ENCODE assay signal across 9 mouse cellular contexts in genomic region chr17:44256583-44256982, GRCm38 (mm10).
DNase-seq lines count a peak whose midpoint lies in the region; ATAC-seq and TF ChIP-seq lines count a peak whose summit lies in the region.
"Had no signal": no experiment of that assay in that cellular context is flagged by ENCODE, and none has a peak within 500 bp of the region (broad histone marks: within the 10 kb centered on the region; RNA-seq: fewer than 3 reads in every experiment).

No protein-coding gene starts in this region.

- no peak overlapping the region for H3K27ac ChIP-seq in embryonic facial prominence, embryonic 10.5 days (replicated peaks)
- no peak overlapping the region for H3K27ac ChIP-seq in kidney, embryonic 15.5 days
- no peak overlapping the region for H3K27ac ChIP-seq in liver, adult 2 months (replicated peaks; ENCODE audit: insufficient read depth, low read depth, low read length)

- WGBS in embryonic facial prominence, embryonic 10.5 days: 6% methylated on average over 6 of the region's 6 CpGs
- 5% methylated on average over 6 of the region's 6 CpGs for WGBS in kidney, embryonic 15.5 days
- WGBS in liver, adult 2 months: 7% methylated on average over 6 of the region's 6 CpGs

- peaks cover 45% of the 10 kb centered on the region for H3K27me3 ChIP-seq in embryonic facial prominence, embryonic 10.5 days (replicated peaks; ENCODE audit: low read depth, poor library complexity, severe bottlenecking)
- H3K27me3 ChIP-seq in kidney, embryonic 15.5 days: peaks cover 45% of the 10 kb centered on the region
- no peaks in the 10 kb centered on the region for H3K27me3 ChIP-seq in liver, adult 2 months (ENCODE audit: control insufficient read depth, insufficient read depth, low read length)

- peaks cover 17% of the 10 kb centered on the region for H3K4me1 ChIP-seq in embryonic facial prominence, embryonic 10.5 days
- peaks cover 20% of the 10 kb centered on the region for H3K4me1 ChIP-seq in kidney, embryonic 15.5 days
- H3K4me1 ChIP-seq in liver, adult 2 months (ENCODE audit: control insufficient read depth, insufficient read depth, low read length): no peaks in the 10 kb centered on the region

- peak; percentile 29; the same call in 1 of the 2 replicates for ATAC-seq in kidney, embryonic 15.5 days (replicated peaks; ENCODE audit: low FRiP score)

- no peaks in the 10 kb centered on the region for H3K9me3 ChIP-seq in embryonic facial prominence, embryonic 10.5 days
- no peaks in the 10 kb centered on the region for H3K9me3 ChIP-seq in kidney, embryonic 15.5 days (replicated peaks)
- H3K9me3 ChIP-seq: embryonic facial prominence, embryonic 13.5 days had no signal

- H3K9ac ChIP-seq in kidney, embryonic 15.5 days: no peak overlapping the region
- no peak overlapping the region for H3K9ac ChIP-seq in liver, adult 2 months (ENCODE audit: low read depth, low read length)
- H3K9ac ChIP-seq: embryonic facial prominence, embryonic 13.5 days had no signal

- H3K4me3 ChIP-seq in embryonic facial prominence, embryonic 10.5 days: no peak overlapping the region
- H3K4me3 ChIP-seq in kidney, embryonic 15.5 days (replicated peaks): no peak overlapping the region
- H3K4me3 ChIP-seq in liver, adult 2 months (ENCODE audit: insufficient read depth, low read depth, low read length): no peak overlapping the region
- H3K4me3 ChIP-seq: embryonic facial prominence, embryonic 13.5 days had no signal

- no peaks in the 10 kb centered on the region for H3K79me2 ChIP-seq in liver, adult 2 months (ENCODE audit: control insufficient read depth, insufficient read depth, low read length)

- no peak overlapping the region for H3K4me2 ChIP-seq in kidney, embryonic 15.5 days
- H3K4me2 ChIP-seq: embryonic facial prominence, embryonic 13.5 days had no signal

- TF ChIP-seq CTCF in liver, adult 2 months (IDR thresholded peaks at IDR 0.05; ENCODE audit: low read depth, low read length): peak; percentile 93

- no peak for TF ChIP-seq POLR2A in liver, adult 2 months (IDR thresholded peaks at IDR 0.05; ENCODE audit: extremely low read depth, insufficient read depth, low read length)

- peak; percentile 81 for DNase-seq in A20 (ENCODE audit: low read depth, low spot score)
- DNase-seq in adrenal gland, postnatal 10 days: peak; percentile 83
- DNase-seq in embryonic facial prominence, embryonic 10.5 days (ENCODE audit: low spot score): peak; percentile 83
- peak; percentile 74 for DNase-seq in heart, adult 8-10 months (ENCODE audit: low spot score)
- peak; percentile 45 for DNase-seq in liver, adult 2 months (ENCODE audit: extremely low read depth, low read depth, low spot score)
- peak; percentile 71 for DNase-seq in naive thymus-derived CD4-positive, alpha-beta T cell, adult 2 months (ENCODE audit: low read depth)
- DNase-seq in spleen, postnatal 4 days (ENCODE audit: low spot score in 2 of 2): peak; percentile 62 to 83

- H3K36me3 ChIP-seq in embryonic facial prominence, embryonic 10.5 days (replicated peaks): no peaks in the 10 kb centered on the region
- H3K36me3 ChIP-seq in kidney, embryonic 15.5 days: no peaks in the 10 kb centered on the region
- no peaks in the 10 kb centered on the region for H3K36me3 ChIP-seq in liver, adult 2 months (ENCODE audit: control insufficient read depth, insufficient read depth, low read length)
- H3K36me3 ChIP-seq: embryonic facial prominence, embryonic 13.5 days had no signal
